Mouse (Mus musculus): Measurements from ENCODE around the gene Cnr2.

Cnr2 gene

GRCm38 (mm10) chr4:135876583-135877020 lies 18.6 kb upstream of the Cnr2 start:
- peak; percentile 85 for DNase-seq (ENCODE audit: low spot score in 2 of 2)

GRCm38 (mm10) chr4:135877742-135878141 lies 17.5 kb upstream of the Cnr2 start:
- DNase-seq (ENCODE audit: low spot score in 2 of 2): peak in 1 of 2 experiments; percentile 49

GRCm38 (mm10) chr4:135879021-135879420 lies 16.2 kb upstream of the Cnr2 start:
- DNase-seq (ENCODE audit: low spot score in 2 of 2): no peak

GRCm38 (mm10) chr4:135880018-135880417 lies 15.2 kb upstream of the Cnr2 start:
- DNase-seq (ENCODE audit: low spot score in 2 of 2): no peak

GRCm38 (mm10) chr4:135880576-135880975 lies 14.6 kb upstream of the Cnr2 start:
- DNase-seq (ENCODE audit: low spot score in 2 of 2): no peak

- DNase-seq (ENCODE audit: low spot score in 2 of 2): no peak
Measured at GRCm38 (mm10) chr4:135882023-135882422, 13.2 kb upstream of the Cnr2 start.

GRCm38 (mm10) chr4:135883401-135883851 lies 11.8 kb upstream of the Cnr2 start:
- DNase-seq (ENCODE audit: low spot score in 2 of 2): no peak

GRCm38 (mm10) chr4:135883881-135884516 lies 11.2 kb upstream of the Cnr2 start:
- DNase-seq (ENCODE audit: low spot score in 2 of 2): no peak

- no peak for DNase-seq (ENCODE audit: low spot score in 2 of 2)
Measured at GRCm38 (mm10) chr4:135884531-135884930, 10.7 kb upstream of the Cnr2 start.

GRCm38 (mm10) chr4:135885676-135886075 lies 9.5 kb upstream of the Cnr2 start:
- no peak for DNase-seq (ENCODE audit: low spot score in 2 of 2)

- no peak for DNase-seq (ENCODE audit: low spot score in 2 of 2)
Measured at GRCm38 (mm10) chr4:135886184-135886583, 9.0 kb upstream of the Cnr2 start.

GRCm38 (mm10) chr4:135888448-135889057 lies 6.6 kb upstream of the Cnr2 start:
- no peak for DNase-seq (ENCODE audit: low spot score in 2 of 2)

GRCm38 (mm10) chr4:135889146-135889883 lies 5.9 kb upstream of the Cnr2 start:
- DNase-seq (ENCODE audit: low spot score in 2 of 2): no peak

- DNase-seq (ENCODE audit: low spot score in 2 of 2): peak; percentile 73 to 77
Measured at GRCm38 (mm10) chr4:135889884-135890283, 5.3 kb upstream of the Cnr2 start.

- no peak for DNase-seq (ENCODE audit: low spot score in 2 of 2)
Measured at GRCm38 (mm10) chr4:135891539-135891938, 3.7 kb upstream of the Cnr2 start.

- DNase-seq (ENCODE audit: low spot score in 2 of 2): no peak
Measured at GRCm38 (mm10) chr4:135892884-135893283, 2.3 kb upstream of the Cnr2 start.

- no peak for DNase-seq (ENCODE audit: low spot score in 2 of 2)
Measured at GRCm38 (mm10) chr4:135896157-135896556, 963 bp downstream of the Cnr2 start.

- no peak for DNase-seq (ENCODE audit: low spot score in 2 of 2)
Measured at GRCm38 (mm10) chr4:135898380-135899049, 3.3 kb downstream of the Cnr2 start.

GRCm38 (mm10) chr4:135899050-135899448 lies 3.9 kb downstream of the Cnr2 start:
- DNase-seq (ENCODE audit: low spot score in 2 of 2): no peak

- DNase-seq (ENCODE audit: low spot score in 2 of 2): no peak
Measured at GRCm38 (mm10) chr4:135900008-135900407, 4.8 kb downstream of the Cnr2 start.

GRCm38 (mm10) chr4:135902606-135903242 lies 7.5 kb downstream of the Cnr2 start:
- DNase-seq (ENCODE audit: low spot score in 2 of 2): no peak

GRCm38 (mm10) chr4:135904810-135905209 lies 9.6 kb downstream of the Cnr2 start:
- DNase-seq (ENCODE audit: low spot score in 2 of 2): no peak
